In the genomic region with DNA sequence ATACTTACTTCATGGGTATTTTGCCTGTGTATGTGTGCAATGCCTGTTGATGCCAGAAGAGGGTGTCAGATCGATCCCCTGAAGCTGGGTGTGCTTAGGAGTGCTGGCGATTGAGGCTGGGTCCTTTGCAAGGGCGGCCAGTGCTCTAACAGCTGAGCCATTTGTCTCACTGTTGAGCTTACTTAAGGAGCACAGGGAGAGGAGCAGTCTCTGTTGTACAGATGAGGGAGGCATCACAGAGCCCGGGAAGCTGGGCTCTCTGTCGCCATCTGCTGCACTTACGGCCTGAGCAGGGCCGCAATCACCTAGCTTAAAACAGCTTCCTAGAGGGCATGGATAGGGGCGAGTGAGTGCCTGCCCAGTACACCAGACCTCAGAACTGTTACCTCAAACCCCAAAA, we compare ENCODE assay signal across 9 mouse cellular contexts. TPM values are rescaled to one million over a fixed set of nuclear protein-coding genes. Genes with fewer than 3 reads are reported as not detected.
A peak's percentile ranks its signal among the peaks of the same experiment; 100 is the strongest.
DNase-seq lines count a peak whose midpoint lies in the region; TF ChIP-seq lines count a peak whose summit lies in the region.
"Had no signal": no experiment of that assay in that cellular context is flagged by ENCODE, and none has a peak within 500 bp of the region (broad histone marks: within the 10 kb centered on the region; RNA-seq: fewer than 3 reads in every experiment).

No protein-coding gene starts in this region.

- H3K4me3 ChIP-seq in layer of hippocampus, adult 2 months: no peak overlapping the region

- DNase-seq in layer of hippocampus, adult 2 months (ENCODE audit: low spot score in 2 of 2): no peak
- DNase-seq in layer of hippocampus, adult 11-12 months (ENCODE audit: low spot score): no peak
- peak; percentile 45 for DNase-seq in A20 (ENCODE audit: low read depth, low spot score)
- peak; percentile 78 for DNase-seq in ES-CJ7 (ENCODE audit: low read depth, low spot score)
- DNase-seq in induced T-regulatory cell, adult 2 months (ENCODE audit: low read depth): peak; percentile 34
- no peak for DNase-seq in right cerebral cortex, adult 18-20 months
- DNase-seq in kidney, postnatal 25 days: no peak
- DNase-seq: lung, adult 18-20 months had no signal

- peak; percentile 59; the same call in 1 of the 2 replicates for TF ChIP-seq CTCF in layer of hippocampus, adult 2 months (conservative IDR thresholded peaks at IDR 0.05)

- H3K27ac ChIP-seq in layer of hippocampus, adult 2 months: no peak overlapping the region

RNA-seq across cellular contexts. Expression of gene Kdm4b, which starts 7.1 kb away (rescaled TPM):
- 10 to 100 TPM; 87.8 to 96.3 TPM for total RNA-seq in layer of hippocampus, adult 2 months (2021)

RNA-seq across cellular contexts. Expression of gene Uhrf1, which starts 29.9 kb away (rescaled TPM):
- 1 to 10 TPM; 1.7 to 2.1 TPM for total RNA-seq in layer of hippocampus, adult 2 months (2021)

RNA-seq across cellular contexts. Expression of gene Arrdc5, which starts 32.9 kb away (rescaled TPM):
- total RNA-seq in layer of hippocampus, adult 2 months (2021): not detected
- total RNA-seq: common myeloid progenitor, adult 5-6 weeks had no signal

RNA-seq across cellular contexts. Expression of gene Plin3, which starts 40.3 kb away (rescaled TPM):
- total RNA-seq in layer of hippocampus, adult 2 months (2021): 10 to 100 TPM; 16.8 to 17.2 TPM

RNA-seq across cellular contexts. Expression of gene Ticam1, which starts 56.4 kb away (rescaled TPM):
- total RNA-seq in layer of hippocampus, adult 2 months (2021): 1 to 10 TPM; 6.1 to 7.1 TPM

Comparison
In these comparisons a context has a peak if more than half of its experiments do, and no peak if none do; other contexts are left out.
1. DNase-seq: peak in A20 (single experiment), ES-CJ7 (single experiment) and induced T-regulatory cell, adult 2 months (single experiment); none in layer of hippocampus, adult 2 months (0 of 2), layer of hippocampus, adult 11-12 months (single experiment), right cerebral cortex, adult 18-20 months (single experiment) and kidney, postnatal 25 days (0 of 2).